Comparison of ENCODE assay signal across 8 mouse cellular contexts in the genomic region with DNA sequence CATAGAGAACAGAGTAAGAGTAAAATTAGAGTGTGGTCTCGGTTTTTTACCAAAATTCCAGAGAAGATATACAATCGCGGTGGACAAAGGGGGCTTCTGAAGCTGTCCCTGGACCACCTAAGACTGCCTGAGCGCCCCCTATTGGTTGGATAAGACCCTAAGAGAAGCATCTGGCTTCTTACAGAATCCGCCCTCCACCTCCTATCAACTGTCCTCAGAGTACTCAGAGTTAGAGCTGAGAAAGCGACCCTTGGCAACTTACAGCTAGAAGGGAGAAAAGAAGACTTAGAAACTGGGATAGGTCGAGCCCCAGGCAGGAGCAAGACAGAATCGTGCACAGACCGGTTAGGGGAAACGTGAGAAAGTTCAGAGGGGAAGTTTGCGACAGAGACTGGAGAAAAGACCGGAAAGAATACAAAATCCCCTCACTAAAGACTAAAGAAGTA. TPM values are rescaled to one million over a fixed set of nuclear protein-coding genes. Genes with fewer than 3 reads are reported as not detected.
DNase-seq lines count a peak whose midpoint lies in the region; ATAC-seq and TF ChIP-seq lines count a peak whose summit lies in the region.

No protein-coding gene starts in this region.

- ATAC-seq in heart, postnatal 0 days (ENCODE audit: insufficient read depth, low read depth): no peak
- no peak for ATAC-seq in liver, embryonic 15.5 days (ENCODE audit: insufficient read depth)

- TF ChIP-seq EP300 in heart, postnatal 0 days (IDR thresholded peaks at IDR 0.05; ENCODE audit: low read depth): no peak

- peak; percentile 23; the same call in 1 of the 2 replicates for TF ChIP-seq CTCF in kidney, adult 2 months (conservative IDR thresholded peaks at IDR 0.05; ENCODE audit: insufficient read depth, insufficient read length, low read depth, low read length)
- no peak for TF ChIP-seq CTCF in heart, postnatal 0 days (IDR thresholded peaks at IDR 0.05; ENCODE audit: low read depth)

- peak overlapping the region; percentile 86 for H3K4me2 ChIP-seq in heart, postnatal 0 days (ENCODE audit: low read depth, low read length)
- peak overlapping the region; percentile 62 for H3K4me2 ChIP-seq in liver, embryonic 15.5 days

- no peaks in the 10 kb centered on the region for H3K9me3 ChIP-seq in heart, postnatal 0 days (replicated peaks; ENCODE audit: control insufficient read depth, low read length)
- no peaks in the 10 kb centered on the region for H3K9me3 ChIP-seq in liver, embryonic 15.5 days (replicated peaks)

- 14% methylated on average over 12 of the region's 12 CpGs for WGBS in kidney, adult 2 months
- 9% methylated on average over 12 of the region's 12 CpGs for WGBS in heart, postnatal 0 days
- WGBS in liver, embryonic 15.5 days (ENCODE audit: insufficient replicate concordance): 4% methylated on average over 12 of the region's 12 CpGs

- no peak overlapping the region for H3K9ac ChIP-seq in heart, postnatal 0 days (replicated peaks; ENCODE audit: low read depth, low read length)
- H3K9ac ChIP-seq in liver, embryonic 15.5 days: peak overlapping the region; percentile 58

- DNase-seq in kidney, adult 2 months: no peak
- no peak for DNase-seq in kidney, postnatal 14 days
- DNase-seq in brain, adult 2 months (ENCODE audit: low read depth, low spot score): peak; percentile 12
- no peak for DNase-seq in heart, postnatal 0 days (ENCODE audit: low spot score)
- peak; percentile 72 for DNase-seq in retina, embryonic 14.5 days (ENCODE audit: low spot score)
- DNase-seq in yolk sac, embryonic 10.5 days (ENCODE audit: low spot score): no peak
- DNase-seq in frontal cortex, postnatal 36 days (ENCODE audit: low spot score in 2 of 2): no peak

- no peak for TF ChIP-seq POLR2A in kidney, adult 2 months (IDR thresholded peaks at IDR 0.05; ENCODE audit: low read depth, low read length)

- H3K27me3 ChIP-seq in kidney, adult 2 months (replicated peaks; ENCODE audit: control insufficient read depth, insufficient read depth, low read length): no peaks in the 10 kb centered on the region
- H3K27me3 ChIP-seq in heart, postnatal 0 days (ENCODE audit: control insufficient read depth, insufficient read depth, low read length): no peaks in the 10 kb centered on the region
- H3K27me3 ChIP-seq in liver, embryonic 15.5 days: peaks cover 15% of the 10 kb centered on the region

- 0 out of 2 replicates have a peak overlapping the region, but pooled peaks have one; percentile 44 for H3K4me3 ChIP-seq in kidney, adult 2 months (ENCODE audit: insufficient read depth, low read depth, low read length)
- H3K4me3 ChIP-seq in heart, postnatal 0 days (ENCODE audit: low read depth, low read length): peak overlapping the region; percentile 47
- H3K4me3 ChIP-seq in liver, embryonic 15.5 days (replicated peaks): peak overlapping the region; percentile 56

- H3K4me1 ChIP-seq in kidney, adult 2 months (ENCODE audit: control insufficient read depth, insufficient read depth, low read length): no peaks in the 10 kb centered on the region
- peaks cover 18% of the 10 kb centered on the region for H3K4me1 ChIP-seq in heart, postnatal 0 days (ENCODE audit: control insufficient read depth, insufficient read depth)
- peaks cover 46% of the 10 kb centered on the region for H3K4me1 ChIP-seq in liver, embryonic 15.5 days (replicated peaks)

- no peaks in the 10 kb centered on the region for H3K36me3 ChIP-seq in kidney, adult 2 months (ENCODE audit: control insufficient read depth, insufficient read depth, low read length)
- H3K36me3 ChIP-seq in heart, postnatal 0 days (replicated peaks; ENCODE audit: control insufficient read depth, insufficient read depth, low read length): no peaks in the 10 kb centered on the region
- no peaks in the 10 kb centered on the region for H3K36me3 ChIP-seq in liver, embryonic 15.5 days (replicated peaks)

- H3K27ac ChIP-seq in kidney, adult 2 months (ENCODE audit: insufficient read depth, low read depth, low read length): no peak overlapping the region
- H3K27ac ChIP-seq in heart, postnatal 0 days (ENCODE audit: low read depth): no peak overlapping the region
- H3K27ac ChIP-seq in liver, embryonic 15.5 days (replicated peaks): peak overlapping the region; percentile 61; the same call in 1 of the 2 replicates

RNA-seq across cellular contexts. Expression of a gene that starts 0.5 kb away (rescaled TPM):
- polyA plus RNA-seq in kidney, adult 2 months (2012; rRNA removed): 1.3 and 2.9 TPM in 2 replicates
- 0.50 and 1.5 TPM in 2 replicates for total RNA-seq in heart, postnatal 0 days (2014; rRNA removed; ENCODE audit: low replicate concordance)
- 0.93 TPM in 2 replicates for polyA plus RNA-seq in heart, postnatal 0 days (2015; fragmentation: Nextera tagmentation; extraction: Ambion mirVana)
- polyA plus RNA-seq in liver, embryonic 15.5 days (2015; fragmentation: Nextera tagmentation; extraction: Ambion mirVana): 11.3 and 14.3 TPM in 2 replicates

Comparison
In these comparisons a context has a peak if more than half of its experiments do, and no peak if none do; other contexts are left out.
1. DNase-seq: peak in brain, adult 2 months (single experiment) and retina, embryonic 14.5 days (single experiment); none in kidney, adult 2 months (single experiment), kidney, postnatal 14 days (single experiment), heart, postnatal 0 days (single experiment), yolk sac, embryonic 10.5 days (single experiment) and frontal cortex, postnatal 36 days (0 of 2).
2. Peak in every context shown above with its lines, with median percentiles within 50 percentile points of each other: H3K4me3 ChIP-seq.